Mouse (Mus musculus) mouse trophoblast stem cell (cell line): ENCODE measurements around the gene Hist1h3c.

Experiments
- in situ Hi-C, 2 experiments: fragments of 300-500 bp; cut with MseI, MboI; formaldehyde crosslinking; loops; 2 replicates in 1 of 2; 3 replicates in 1 of 2; pipeline ENCODE4 v1.15.1; 2025

The Hist1h3c gene

GRCm38 (mm10) chr13:23706771-23707170, 38.6 kb downstream of the Hist1h3c start:
- in situ Hi-C loops = no loop called here

- in situ Hi-C loops = no loop called here
These were observed 39.5 kb downstream of the Hist1h3c start for GRCm38 (mm10) chr13:23705751-23706356.

GRCm38 (mm10) chr13:23702801-23703200, 42.6 kb downstream of the Hist1h3c start:
- in situ Hi-C loops = loop anchor here in 1 of 2 experiments (5.0 kb wide), 1 partner anchor 34 kb away; the partner anchor contains the start of gene Hist1h1c

- in situ Hi-C loops = loop anchor here in 1 of 2 experiments (5.0 kb wide), 1 partner anchor 35 kb away; the partner anchor contains the start of gene Hist1h1c
These were observed 43.2 kb downstream of the Hist1h3c start for GRCm38 (mm10) chr13:23702220-23702619.

GRCm38 (mm10) chr13:23700786-23701520, 44.4 kb downstream of the Hist1h3c start:
- in situ Hi-C loops = loop anchor here in 1 of 2 experiments (5.0 kb wide), 1 partner anchor 36 kb away; the partner anchor contains the start of gene Hist1h1c

GRCm38 (mm10) chr13:23699767-23700166, 45.6 kb downstream of the Hist1h3c start:
- in situ Hi-C loops = loop anchor here (5.0 kb wide), 2 partner anchors 33 to 38 kb away; partner anchors contain the start of gene Hist1h1c (in 1 of the 2)

- in situ Hi-C loops = loop anchor here in 1 of 2 experiments (5.0 kb wide), 1 partner anchor 33 kb away; no protein-coding TSS in a partner anchor
These were observed 46.4 kb downstream of the Hist1h3c start for GRCm38 (mm10) chr13:23698996-23699395.

GRCm38 (mm10) chr13:23698300-23698693, 47.1 kb downstream of the Hist1h3c start, which contains the start of gene Hist1h4c:
Hist1h4c (minus strand) TSS chr13:23698454.
- in situ Hi-C loops = loop anchor here in 1 of 2 experiments (5.0 kb wide), 1 partner anchor 34 kb away; no protein-coding TSS in a partner anchor

- in situ Hi-C loops = loop anchor here in 1 of 2 experiments (5.0 kb wide), 1 partner anchor 35 kb away; no protein-coding TSS in a partner anchor
These were observed 47.7 kb downstream of the Hist1h3c start for GRCm38 (mm10) chr13:23697491-23698299.

GRCm38 (mm10) chr13:23696061-23696474, 49.3 kb downstream of the Hist1h3c start:
- in situ Hi-C loops = loop anchor here in 1 of 2 experiments (5.0 kb wide), 1 partner anchor 36 kb away; no protein-coding TSS in a partner anchor

GRCm38 (mm10) chr13:23695514-23695913, 49.9 kb downstream of the Hist1h3c start, which contains the start of gene Hist1h1t:
Hist1h1t (plus strand) TSS chr13:23695814.
- in situ Hi-C loops = loop anchor here in 1 of 2 experiments (5.0 kb wide), 1 partner anchor 37 kb away; no protein-coding TSS in a partner anchor
